Mouse (Mus musculus) midbrain, embryonic 14.5 days (tissue): ENCODE measurements around the gene Suco. TPM values are rescaled to one million over a fixed set of nuclear protein-coding genes. Genes with fewer than 3 reads are reported as not detected.

Source experiments
- polyA plus RNA-seq: library from polyadenylated mRNA; unstranded; fragments of >200 nt; fragmentation: Nextera tagmentation; extraction: Ambion mirVana; gene quantifications from 2 replicates; pipeline ENCODE4 v1.2.1, GENCODE M21; 2014

Gene Suco
- polyA plus RNA-seq, 1 experiment from 2014 or later, result 27.8 TPM

Other genes with a start within 250 kb of the Suco start
- 0.23 TPM in 1 of 2 replicates, not detected in the other for gene Fasl, start 88.2 kb downstream of the Suco start, polyA plus RNA-seq
- gene Pigc, start 92.5 kb upstream of the Suco start, polyA plus RNA-seq, result 32.2 and 36.0 TPM in 2 replicates
- not detected in 2 replicates for gene 4930558K02Rik, start 103.0 kb upstream of the Suco start, polyA plus RNA-seq